Mouse (Mus musculus): ENCODE measurements at regions not wholly inside any gene's neighbourhood (a gene's known extent, or its start where the extent isn't known, plus 50 kb on each side); places are given as distances from the start of the nearest gene placed in this dataset.

DNA sequence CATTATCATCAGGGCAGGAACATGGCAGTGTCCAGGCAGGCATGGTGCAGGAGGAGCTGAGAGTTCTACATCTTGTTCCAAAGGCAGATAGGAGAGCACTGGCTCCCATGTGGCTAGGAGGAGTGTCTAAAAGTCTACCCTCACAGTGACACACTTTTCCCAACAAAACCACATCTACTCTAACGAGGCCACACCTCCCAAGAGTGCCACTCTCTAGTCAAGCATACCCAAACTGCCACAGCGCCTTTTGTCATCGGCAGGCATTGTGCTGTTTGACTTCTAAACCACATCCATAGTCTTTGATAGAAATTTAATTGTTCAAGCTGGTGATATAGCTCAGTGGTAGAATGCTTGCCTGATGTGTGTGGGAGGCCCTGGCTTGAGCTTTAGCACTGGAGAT lies 56.6 kb upstream of the Mvb12b start:
- DNase-seq (ENCODE audit: low spot score in 2 of 2), result no peak

- no peak for DNase-seq (ENCODE audit: low spot score in 2 of 2)
Measured at GRCm38 (mm10) chr2:33942085-33942484, 54.3 kb upstream of the Mvb12b start.

GRCm38 (mm10) chr2:33941316-33941715 lies 53.6 kb upstream of the Mvb12b start:
- DNase-seq (ENCODE audit: low spot score in 2 of 2), result no peak

GRCm38 (mm10) chr2:33939836-33940235 lies 52.1 kb upstream of the Mvb12b start:
- no peak for DNase-seq (ENCODE audit: low spot score in 2 of 2)
